Mouse (Mus musculus) forelimb bud, embryonic 11.5 days (tissue): ENCODE results near the gene Mroh3.
A peak's percentile ranks its signal among the peaks of the same experiment; 100 is the strongest.

Source experiments
- DNase-seq: peaks from one replicate; pipeline ENCODE4 v3.0.0-alpha.2; 2012; ENCODE audit warnings: low read depth, low spot score

The Mroh3 gene

DNA sequence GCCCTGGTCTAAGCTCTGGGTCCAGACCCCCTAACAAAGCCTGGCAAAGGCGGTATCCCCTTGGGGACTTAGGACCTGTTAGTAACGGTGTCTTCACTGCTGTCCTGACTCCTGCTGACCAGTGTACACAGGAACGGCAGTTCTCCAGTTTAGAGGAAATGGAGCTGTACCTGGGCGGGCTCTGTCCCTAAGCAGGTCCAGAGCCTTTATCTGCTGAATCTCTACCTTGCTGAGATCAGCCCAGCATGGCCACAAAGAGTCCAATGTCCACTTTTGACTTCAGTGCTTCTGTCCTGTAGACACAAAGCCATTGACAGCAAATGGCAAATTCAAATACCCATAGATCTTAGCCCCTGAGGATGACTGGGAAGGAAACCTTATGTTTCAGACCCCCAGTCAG is 55.7 kb downstream of the Mroh3 start:
- DNase-seq = no peak

DNA sequence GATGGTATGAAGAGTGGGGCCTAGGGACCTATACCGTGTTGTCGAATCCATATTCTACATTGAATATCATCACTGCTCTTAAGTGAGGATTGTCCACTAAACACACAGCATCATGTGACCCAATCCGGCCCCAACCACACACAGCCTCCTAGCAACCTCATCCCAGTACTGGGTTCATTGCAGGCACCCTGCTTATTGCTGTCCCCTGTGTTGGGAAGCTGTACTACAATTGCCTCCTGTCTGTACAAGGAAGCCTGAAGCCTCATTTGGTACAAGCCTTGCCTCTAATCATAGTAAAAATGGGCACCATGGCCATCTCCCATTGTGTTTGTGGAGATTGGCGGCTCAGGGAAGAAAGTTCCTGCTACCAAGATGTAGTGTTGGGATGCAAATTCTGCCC is 56.3 kb downstream of the Mroh3 start:
- no peak for DNase-seq

DNA sequence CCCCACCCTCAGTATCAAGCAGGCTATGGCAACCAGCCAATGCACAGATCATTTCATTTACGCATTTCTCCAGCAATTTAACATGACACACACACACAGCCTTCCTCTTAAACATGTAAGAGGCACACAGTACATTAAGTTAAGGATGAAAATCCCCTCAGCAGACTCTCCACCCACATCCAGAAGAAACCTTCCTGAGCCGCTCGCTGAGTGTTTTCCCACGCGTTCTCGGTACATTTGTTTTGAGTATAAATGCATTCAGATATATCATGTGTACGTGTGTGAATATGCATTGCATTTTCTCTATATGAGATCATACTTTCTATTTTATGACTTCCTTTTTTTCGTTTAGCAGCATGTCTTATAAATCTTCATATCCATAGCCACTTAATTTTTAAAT is 61.3 kb downstream of the Mroh3 start:
- DNase-seq = no peak

DNA sequence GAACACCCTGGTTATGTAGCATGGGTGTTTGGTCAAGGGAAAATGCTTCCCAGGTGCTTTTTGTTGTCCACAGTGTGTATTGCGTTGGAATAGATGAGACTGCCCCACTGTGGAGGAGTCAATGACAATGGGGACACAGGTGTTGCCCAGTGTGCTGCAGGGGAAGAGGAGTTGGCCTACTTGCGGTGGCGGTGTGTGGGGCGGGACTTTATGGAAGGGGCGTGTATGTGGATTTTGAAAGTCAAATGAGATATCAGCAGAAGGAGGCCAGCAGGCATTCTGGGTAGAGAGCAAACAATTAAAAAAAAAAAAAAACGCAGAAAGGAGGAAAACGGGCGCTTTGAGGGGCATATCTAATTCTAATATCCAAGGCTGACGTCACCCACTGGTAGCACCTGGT is 62.9 kb downstream of the Mroh3 start:
- no peak for DNase-seq

DNA sequence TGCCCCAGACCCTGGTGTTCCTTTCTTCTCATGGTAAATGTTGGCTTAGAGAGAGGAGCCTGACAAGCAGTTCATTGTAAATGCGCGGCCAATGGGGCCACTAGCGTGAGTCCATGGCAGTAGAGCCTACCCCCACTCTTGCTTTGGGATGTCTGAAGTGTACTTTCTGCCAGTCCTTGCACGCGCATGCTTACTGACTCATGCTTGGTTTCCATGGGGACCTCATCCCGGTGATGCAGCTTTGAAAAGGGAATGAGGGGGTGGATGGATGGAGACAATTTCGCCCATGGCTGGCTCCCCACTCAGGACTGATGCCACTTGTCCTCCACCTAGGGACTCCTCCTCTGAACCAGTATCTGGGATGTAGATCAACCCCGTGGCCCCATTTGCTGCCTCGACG is 69.1 kb downstream of the Mroh3 start:
- DNase-seq = no peak

DNA sequence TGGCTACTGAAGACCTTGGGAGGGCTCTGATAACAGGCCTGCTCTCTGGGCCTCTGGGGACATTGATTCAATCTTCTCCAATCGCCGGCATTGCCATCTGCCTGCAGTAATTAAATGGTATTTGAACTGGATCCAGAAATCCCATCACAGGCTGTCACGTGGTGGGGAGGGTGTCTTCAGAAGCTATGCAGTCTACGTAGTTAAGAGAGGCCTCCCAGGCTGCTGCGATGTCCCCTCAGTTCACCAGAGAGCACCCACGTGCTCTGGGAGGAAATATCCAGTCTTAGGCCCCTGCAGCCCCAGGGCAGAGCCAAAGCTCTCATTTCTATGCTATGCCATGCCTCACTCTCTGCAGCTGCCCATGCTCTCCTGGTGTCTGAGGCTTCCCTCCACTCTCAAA is 70.3 kb downstream of the Mroh3 start:
- no peak for DNase-seq

DNA sequence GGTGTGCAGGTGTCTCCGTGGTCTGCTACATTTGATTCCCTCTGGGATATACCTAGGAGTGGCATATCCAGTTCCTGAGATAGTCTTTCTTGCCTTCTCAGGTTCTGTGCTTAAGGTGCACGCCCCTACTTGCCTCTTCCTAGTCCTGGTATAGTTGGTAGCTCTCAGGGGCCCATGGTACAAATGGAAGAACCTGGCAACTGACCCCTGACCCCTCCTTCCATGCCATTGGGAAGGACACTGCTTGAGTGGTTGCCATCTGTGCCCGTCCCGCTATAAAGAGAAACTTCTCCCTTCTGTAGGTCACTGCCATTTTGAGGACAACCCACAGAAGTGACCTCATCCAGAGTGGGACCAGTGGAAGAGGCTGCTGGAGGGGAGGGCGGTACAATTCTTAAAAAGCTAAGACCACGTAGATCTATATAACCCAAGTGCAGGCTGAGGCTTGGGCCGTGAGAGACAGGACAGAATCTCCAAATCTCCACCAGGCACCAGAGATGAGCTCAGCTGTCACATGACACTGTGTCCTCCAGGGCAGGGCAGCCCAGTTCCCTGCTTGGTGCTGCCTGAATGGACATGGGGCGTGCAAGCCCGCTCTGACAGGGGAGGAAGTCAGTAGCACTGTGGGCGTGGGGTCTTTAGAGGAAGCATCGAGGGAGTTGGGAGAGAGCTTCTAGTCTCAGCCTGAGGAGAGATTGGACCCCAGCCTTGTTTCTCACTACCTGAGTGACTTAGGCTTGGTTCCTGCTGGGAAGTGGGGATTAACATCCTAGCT is 71.3 kb downstream of the Mroh3 start:
- DNase-seq = no peak

DNA sequence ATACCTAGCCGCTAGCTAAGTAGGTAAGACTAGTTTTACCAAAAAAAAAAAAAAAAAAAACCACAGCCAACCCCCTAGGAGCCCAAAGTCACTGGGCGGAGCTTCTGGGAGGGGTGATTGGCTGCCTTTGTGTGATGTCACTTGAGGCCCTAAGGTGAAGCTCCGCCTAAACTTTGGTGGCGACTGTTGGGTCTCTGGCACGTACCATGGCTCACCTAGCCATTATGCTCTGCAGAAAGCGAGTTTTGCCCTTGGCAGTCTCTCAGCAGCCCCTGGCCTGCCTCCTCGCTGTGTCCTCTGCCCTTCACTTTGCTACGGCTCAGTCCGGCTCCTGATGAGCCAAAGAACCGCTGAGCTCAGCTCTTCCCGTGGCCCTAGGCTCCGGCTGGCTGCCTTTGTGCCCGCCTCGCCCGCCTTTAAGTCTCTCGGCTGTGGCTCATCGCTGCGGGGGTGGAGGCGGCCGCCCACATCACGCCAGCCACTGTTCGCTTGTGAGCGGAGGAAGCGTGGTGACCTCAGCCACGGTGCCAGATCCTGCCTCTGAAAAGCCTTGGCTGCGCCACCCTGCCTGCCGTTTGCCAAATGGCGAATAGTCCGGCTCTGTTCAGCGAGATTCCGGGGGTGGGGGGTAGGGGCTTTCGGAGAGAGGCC is 72.5 kb downstream of the Mroh3 start:
- DNase-seq = peak; percentile 86

DNA sequence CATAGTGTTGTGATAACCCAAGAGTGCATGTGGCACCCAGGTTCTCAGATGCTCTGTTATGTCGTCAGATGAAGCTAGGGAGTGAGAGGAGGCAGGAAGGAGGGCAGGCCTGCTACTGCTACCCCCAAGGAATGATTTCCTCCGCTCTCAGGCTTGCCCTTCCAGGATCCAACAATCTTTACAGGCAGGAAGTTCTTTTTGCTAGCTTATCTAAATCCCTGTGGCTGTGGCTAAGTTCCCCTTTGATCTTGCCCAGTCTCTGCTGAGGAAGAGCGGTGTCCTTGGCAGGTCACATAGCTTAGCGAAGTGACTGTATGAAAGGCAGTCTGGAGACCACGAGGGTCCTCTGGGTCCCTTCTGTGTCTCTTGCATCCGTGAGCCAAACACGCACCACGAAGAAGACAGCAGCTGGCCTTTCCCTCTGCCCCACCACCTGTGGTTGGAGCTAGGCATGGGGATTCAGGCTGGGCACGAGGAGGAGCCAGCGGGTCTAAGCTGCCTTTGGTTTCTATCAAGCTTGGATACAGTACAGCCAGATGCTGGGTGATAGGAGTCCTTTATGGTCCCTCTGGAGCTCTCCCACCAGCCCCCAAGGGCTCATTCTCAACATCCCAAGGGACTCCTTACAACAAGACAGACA is 74.3 kb downstream of the Mroh3 start:
- no peak for DNase-seq

DNA sequence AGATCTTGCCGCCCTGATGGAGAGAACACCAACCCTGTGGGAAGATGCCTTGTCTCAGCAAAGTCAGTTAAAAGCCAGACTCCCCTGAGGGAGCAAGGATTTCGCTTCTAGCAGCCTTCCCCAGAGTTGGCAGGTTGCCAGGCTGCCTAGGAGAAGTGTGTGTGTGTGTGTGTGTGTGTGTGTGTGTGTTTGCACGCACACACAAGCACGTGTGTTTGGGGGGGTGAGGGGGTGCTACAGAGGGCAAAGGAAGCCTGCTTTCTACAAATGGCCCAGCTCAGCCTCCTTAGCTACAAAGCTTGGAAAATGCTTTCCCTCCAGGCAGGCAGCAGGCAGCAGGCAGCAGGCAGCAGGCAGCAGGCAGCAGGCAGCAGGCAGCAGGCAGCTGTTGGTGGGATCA is 75.1 kb downstream of the Mroh3 start:
- peak; percentile 75 for DNase-seq

DNA sequence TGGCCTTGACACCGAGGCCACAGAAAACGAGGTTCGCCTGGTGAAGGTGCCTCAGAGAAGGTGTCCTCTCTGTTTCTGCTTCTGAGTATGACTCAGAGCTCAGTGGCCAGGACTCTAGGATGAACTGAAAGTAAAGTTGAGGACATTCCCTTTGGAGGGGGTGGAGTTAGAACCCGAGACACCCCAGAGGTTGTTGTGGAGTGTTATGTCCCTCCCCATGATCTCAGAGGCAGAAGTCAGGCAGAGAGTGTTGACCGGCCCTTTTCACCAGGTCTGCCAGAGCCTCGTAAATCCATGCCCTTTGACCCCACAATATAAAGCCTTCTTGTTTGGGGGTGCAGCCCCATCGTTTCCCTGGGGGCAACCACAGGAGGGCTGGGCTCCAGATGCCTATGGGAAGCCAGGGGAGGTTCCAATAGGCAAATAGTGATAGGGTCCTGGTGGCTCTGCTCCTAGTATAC is 75.5 kb downstream of the Mroh3 start:
- peak; percentile 73 for DNase-seq

DNA sequence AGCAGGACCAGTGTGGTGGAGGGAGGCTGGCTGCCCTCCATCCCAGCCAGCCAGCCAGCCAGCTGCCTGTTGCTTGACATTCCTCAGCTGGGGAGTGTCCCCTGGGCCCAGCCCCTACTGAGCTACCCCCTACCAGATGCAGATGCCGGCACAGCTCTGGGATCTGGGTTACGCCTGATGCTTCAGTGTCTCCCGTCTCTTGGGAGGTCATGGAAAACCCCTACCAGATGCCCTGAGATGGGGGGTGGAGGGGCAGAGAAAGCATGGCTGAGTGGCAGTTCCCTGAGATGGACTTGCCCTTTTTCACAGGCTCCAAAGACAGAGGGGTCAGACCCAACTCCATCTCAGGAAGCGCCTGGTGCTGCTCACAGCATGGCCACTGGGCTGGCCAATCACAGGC is 76.1 kb downstream of the Mroh3 start:
- DNase-seq = no peak

DNA sequence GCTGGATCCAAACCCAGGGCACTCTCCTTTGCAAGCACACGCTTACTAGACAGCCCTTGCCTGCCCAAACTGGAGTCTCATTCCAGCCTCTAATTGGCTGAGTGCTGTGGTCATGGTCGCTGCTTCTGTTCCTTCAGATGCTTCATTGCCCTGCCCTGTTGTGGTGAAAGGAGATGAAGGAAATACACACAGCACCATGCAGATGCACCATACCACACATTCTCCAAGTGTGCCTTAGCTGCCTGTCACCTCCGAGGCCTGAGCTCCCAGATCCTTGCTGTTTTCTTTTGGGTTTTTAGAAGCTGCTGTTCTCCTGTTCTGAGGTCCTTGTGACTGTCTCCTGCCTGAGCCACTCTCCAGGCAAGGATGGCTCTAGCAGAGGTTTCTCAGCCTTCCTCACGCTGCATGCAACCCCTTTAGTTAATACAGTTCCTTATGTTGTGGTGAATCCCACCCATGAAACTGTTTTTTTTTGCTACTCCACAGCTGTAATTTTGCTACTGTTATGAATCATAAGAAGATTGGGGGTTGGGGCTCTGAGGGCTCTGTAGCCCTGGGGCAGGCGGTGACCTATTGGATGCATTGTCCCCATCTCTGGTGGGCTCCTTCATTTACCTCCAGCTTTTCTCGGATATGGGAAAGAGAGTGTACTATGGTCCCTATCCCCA is 76.7 kb downstream of the Mroh3 start:
- no peak for DNase-seq

DNA sequence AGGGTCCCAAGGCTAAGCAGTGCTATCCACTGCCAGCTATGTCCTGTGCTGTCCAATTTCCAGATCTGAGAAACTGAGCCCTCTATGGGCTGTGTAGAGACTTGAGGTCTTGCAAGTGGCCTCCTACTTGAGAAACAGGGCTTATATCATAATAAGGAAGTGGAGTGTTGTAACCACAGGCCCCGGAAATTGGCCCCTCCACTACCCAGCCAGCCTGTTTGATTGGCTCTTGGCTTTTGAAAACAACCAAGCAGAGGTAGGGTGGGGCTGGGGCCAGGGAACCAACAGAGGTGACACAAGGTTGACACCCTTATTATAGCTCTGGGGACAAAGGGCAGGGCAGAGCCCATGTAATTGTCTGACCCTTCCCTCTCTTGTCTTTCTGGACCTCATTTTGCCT is 77.6 kb downstream of the Mroh3 start:
- DNase-seq = no peak

DNA sequence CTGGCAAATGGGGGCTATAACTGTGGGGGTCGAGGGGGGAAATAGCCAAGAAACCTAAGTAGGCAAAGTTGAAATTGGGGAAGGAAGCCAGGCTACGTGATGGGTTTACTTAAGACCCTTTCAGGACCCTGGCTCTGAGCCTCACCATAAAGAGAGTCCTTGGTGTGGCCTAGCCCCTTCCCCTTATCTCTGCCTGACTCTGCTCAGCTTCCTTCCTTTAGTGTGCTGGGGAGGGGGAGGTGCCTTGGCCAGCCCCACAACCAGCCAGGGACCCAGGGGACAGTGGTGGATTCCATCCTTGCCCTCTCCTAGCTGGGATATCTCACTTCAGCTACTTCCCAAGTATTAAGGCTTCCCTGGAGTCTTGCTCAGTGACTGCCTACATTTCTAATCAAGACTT is 78.1 kb downstream of the Mroh3 start:
- DNase-seq = no peak

DNA sequence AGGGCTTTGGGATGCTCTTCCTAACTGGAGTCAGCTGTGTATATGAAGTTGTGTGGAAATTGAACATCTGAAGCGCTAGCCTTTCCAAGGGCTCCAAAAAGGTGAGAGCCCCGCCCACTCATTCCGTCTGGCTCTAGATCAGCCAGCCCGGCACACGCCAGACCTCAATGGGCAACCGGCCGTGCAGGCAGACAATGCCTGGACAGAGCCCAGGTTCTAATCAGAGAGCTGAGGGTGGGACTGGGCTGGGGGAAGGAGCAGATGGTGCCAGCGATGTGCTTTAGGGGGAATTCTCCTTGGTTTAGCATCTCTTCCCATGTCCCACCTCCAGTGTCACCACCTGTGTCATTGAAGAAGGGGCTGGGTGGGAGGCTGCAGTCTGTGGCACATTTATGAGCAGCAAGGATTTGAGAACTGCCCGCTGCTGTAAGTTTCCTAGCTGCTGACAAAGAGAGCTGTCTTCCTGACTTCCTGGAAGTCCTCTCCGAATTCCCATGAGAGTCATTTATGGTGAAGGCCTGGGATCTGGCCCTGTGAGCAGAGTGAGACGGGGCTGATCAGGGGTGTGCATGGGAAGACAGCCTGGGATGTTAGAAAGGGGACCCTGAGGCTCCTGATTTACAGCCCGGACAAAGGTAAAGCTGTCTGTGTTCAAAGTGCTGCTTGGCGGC is 78.9 kb downstream of the Mroh3 start:
- DNase-seq = no peak

DNA sequence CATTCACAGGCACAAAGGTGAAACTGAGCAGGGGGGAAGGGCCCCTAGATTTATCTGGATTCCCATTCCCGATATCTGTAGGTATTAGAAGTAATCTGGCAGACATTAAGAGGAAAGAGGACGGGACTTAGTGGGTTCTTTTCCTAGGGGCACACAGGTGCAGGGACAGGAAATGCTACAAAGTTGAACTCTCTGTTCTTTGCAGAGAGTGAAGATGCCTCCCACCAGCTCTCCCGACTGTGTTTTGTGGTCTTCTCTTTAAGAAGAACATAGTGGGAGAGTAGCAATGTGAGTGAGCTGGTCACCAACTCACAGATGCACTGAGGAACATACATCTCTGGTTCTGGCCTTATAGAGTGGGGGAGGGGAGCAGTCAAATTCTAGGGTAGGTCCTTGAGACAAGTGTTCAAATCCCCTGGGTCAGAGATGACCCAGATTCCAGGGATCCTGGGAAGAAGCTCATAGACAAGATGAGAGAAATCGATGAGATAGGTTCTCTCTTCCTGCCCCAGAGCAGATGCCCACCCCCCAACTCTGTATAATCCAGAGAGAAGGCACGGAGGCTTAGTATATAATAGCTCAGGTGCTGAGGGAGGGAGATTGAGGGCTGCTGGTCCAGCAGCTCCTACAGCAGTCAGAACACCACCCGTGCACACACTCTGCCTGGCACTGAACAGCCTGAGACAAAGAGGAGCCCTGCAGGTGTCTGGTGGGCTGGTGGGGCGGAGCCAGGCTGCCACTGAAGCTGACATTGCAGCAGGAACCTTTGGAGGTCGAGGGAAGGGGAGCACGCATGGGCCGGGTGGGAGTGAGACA is 80.0 kb downstream of the Mroh3 start:
- no peak for DNase-seq
